Mouse (Mus musculus) thymus, postnatal 10 days (tissue): Measurements from ENCODE around the gene Coa5.

Experiments used
- DNase-seq, 2 experiments: peaks; one replicate each; pipeline ENCODE4 v3.0.0; 2021; ENCODE audit warnings: low spot score in 2 of 2

The Coa5 gene

GRCm38 (mm10) chr1:37368125-37368524, 61.8 kb downstream of the Coa5 start:
- no peak for DNase-seq
